Mouse (Mus musculus) testis, postnatal 10 days (tissue): Measurements from ENCODE around the gene Srsf3.

Source experiments
- DNase-seq: peaks from one replicate; pipeline ENCODE4 v3.0.0; 2021; ENCODE audit warnings: low spot score

Srsf3 gene

GRCm38 (mm10) chr17:29044925-29045319 is 12.5 kb downstream of the Srsf3 start:
- no peak for DNase-seq

DNA sequence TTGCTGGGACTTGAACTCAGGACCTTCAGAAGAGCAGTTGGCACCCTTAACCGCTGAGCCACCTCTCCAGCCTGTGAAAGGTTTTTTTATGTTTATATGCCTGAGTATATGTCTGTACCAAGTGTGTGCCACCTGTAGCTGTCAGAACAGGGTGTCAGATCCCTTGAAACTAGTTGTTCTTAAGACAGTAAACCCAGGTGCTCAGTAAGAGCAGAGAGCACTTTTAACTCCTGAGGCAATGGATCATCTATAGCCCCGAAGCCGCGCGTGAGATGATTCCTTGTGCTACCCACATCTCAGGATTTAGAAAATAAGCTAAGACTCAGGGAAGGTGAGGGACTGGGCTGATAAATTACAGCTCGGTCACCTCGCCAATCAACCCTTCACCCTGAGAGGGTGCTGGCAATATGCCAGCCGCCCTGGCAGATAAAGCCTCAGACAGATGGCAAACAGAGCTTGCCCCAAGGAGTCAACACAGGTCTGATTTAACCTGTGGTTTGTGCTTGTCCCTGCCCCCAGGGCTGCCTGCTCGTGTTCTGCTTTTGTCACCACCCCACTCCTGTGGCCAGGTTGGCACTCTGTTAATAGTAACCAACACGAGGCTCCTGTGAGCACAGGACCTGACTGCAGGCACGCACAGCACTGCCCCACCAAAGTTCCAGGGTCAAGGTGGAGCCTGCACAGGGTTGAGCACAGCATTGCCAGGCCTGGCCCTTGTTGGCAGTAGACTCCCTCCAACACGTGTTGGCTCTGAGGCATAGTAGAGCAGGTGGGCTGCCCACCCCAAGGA is 13.5 kb downstream of the Srsf3 start:
- peak; percentile 62 for DNase-seq

DNA sequence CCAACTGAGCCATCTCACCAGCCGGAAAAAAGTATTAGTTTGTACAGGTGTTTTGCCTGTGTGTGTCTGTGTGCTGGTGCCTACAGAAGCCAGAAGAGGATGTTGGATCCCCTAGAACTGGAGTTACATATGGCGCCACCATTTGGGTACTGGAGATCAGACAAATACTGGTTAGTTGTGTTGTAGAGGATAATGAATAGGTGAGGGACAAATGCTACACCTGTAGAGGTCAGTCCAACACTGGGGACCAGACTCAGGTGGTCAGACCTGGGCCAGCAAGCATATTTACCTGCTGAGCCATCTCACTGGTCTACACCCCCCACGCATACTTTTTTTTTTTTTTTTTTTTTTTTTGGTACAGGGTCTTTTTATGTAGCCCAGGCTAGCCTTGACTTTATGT is 14.4 kb downstream of the Srsf3 start:
- no peak for DNase-seq

DNA sequence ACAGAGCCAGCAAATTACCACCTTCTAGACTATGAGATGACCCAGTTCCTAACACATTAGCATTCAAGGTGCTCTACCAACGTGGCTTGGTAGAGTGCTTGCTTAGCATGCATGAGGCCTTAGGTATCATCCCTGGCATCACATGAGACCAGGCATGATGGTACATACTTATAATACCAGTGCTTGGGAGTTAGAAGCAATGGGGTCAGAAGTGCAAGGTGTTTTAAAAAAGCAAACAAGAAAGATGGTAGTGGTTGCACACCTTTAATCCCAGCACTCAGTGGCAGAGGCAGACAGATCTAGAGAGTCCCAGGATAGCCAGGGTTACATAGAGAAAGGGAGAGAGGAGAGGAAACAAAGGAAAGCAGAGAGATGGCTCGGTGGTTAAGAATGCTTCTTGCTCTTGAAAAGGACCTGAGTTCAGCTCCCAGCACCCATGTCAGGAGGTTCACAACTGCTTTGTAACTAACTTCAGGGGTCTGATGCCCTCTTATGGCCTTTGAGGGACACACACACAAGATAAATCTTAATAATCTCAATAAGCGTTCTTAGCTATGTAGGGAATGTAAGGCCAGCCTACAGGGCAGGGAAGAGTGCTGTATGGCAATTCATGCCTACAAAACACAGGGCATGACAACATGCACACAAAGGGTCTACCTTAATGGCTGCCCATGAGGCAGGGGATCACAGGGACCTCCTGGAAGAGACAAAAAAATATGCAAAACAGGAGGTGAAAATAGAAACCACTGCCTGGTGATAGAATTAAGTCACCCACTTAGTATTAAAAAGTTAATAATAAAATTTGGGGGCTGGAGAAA is 15.5 kb downstream of the Srsf3 start:
- no peak for DNase-seq

DNA sequence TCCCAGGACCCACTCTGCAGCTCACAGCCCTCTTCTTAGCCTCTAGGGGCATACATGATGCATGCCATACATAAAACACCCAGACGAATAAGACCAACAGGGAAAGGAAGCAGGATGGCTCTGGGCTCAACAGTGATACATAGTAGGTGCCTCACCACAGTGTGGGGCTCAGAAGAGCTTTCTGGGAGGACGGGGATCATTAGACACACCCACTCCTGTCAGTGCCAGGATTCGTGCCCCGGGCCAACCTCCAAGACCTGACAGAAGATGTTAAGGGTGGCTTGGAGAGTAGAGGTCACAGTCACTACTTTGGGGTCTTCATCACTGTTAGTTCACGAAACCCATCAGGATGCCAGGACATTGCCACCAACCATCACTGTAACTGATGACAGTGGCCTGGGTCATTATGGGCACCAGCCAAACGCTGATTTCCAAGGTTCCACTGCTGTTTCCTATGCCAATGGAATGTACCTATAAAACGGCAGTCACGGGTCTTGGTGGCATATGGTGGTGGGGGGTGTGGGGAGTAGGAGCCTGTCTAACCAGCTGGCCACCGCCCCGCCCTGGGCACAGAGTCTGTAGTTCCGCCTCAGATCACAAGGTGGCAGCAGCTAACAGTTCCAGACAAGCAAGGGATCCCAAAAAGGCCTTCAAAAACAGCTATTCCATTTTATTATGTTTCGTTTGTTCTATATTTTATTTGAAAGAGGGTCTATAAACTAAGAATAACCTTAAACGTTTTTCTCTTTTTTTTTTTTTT is 16.5 kb downstream of the Srsf3 start:
- DNase-seq: peak; percentile 91

DNA sequence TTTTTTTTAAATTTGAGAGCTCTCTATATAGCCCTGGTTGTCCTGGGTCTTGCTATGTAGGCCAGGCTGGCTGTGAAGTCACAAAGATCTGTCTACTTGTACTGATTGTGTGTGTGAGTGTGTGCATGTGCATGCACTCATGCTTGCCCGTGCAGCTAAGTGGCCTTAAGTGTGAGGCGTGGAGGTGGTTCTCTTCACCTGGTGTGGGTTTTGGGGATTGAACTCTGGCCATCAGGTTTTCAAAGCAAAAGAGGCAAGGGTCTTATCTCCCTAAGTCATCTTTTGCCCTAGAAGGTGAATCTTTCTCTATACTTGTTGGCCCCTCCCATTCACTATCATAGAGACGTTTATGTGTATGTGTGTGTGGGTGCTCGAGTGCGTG is 17.1 kb downstream of the Srsf3 start:
- DNase-seq: no peak

GRCm38 (mm10) chr17:29049923-29050322 is 17.5 kb downstream of the Srsf3 start:
- DNase-seq: no peak

GRCm38 (mm10) chr17:29050791-29051190 is 18.4 kb downstream of the Srsf3 start:
- no peak for DNase-seq

GRCm38 (mm10) chr17:29053067-29053466 is 20.6 kb downstream of the Srsf3 start:
- no peak for DNase-seq

- peak; percentile 58 for DNase-seq
Measured at GRCm38 (mm10) chr17:29053841-29054240, 21.4 kb downstream of the Srsf3 start.

- no peak for DNase-seq
Measured at GRCm38 (mm10) chr17:29054429-29054828, 22.0 kb downstream of the Srsf3 start.

DNA sequence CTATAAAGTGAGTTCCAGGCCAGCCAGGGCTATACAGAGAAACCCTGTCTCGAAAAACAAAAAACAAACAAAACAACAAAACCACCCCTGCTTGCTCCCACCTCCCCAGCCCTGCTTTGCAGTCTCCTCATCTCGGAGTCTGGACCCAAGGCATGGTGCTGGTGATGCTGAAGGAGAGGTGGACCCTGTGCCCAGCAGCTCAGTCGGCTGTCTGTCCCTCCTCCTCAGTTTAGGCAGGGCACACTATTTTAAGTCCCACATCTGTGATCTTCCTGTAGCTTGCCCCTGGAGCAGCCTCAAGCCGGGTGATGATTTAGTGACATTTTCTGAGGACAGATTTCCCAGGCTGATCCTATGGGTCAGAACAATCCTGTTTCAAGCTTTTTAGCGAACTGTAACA is 23.2 kb downstream of the Srsf3 start:
- DNase-seq: no peak

DNA sequence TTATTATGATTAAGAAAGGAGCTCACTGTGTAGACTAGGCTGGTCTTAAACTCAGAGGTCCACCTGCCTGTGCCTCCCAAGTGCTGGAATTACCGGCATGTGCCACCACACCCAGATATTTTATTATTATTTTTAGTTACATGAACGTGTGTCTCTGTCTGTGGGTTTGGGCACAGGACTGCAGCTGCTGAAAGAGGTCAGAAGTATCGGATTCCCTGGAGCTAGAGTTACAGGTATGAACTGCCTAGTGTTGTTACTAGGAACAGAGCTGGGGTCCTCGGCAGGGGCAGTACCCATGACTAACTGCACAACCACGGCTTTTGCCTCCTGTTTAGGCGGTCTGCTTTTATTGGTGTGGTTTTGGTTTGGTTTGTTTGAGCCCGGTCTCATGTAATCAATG is 23.8 kb downstream of the Srsf3 start:
- no peak for DNase-seq

- DNase-seq: peak; percentile 57
Measured at GRCm38 (mm10) chr17:29056699-29057151, 24.3 kb downstream of the Srsf3 start.

GRCm38 (mm10) chr17:29057361-29057890 is 25.0 kb downstream of the Srsf3 start:
- DNase-seq: no peak

- no peak for DNase-seq
Measured at GRCm38 (mm10) chr17:29057961-29058360, 25.5 kb downstream of the Srsf3 start.

DNA sequence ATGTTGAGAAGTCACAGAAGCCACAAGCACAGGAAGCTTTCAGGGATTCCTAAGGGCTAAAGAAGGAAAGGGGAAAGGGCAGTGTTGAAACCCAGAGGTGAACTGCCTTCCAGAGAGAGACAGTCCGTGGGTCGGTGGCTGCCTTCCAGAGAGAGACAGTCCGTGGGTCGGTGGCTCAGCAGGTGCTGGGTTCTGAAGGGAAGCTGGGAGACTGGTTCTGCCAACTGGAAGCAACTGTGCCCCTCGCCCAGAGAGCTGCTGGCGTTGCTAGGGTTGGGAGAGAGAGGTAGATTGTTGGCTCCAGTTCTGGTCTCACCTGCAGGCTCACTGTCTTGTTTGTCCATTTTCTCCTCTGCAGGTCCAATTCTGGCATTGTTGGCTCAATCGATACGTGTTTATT is 26.1 kb downstream of the Srsf3 start:
- no peak for DNase-seq

DNA sequence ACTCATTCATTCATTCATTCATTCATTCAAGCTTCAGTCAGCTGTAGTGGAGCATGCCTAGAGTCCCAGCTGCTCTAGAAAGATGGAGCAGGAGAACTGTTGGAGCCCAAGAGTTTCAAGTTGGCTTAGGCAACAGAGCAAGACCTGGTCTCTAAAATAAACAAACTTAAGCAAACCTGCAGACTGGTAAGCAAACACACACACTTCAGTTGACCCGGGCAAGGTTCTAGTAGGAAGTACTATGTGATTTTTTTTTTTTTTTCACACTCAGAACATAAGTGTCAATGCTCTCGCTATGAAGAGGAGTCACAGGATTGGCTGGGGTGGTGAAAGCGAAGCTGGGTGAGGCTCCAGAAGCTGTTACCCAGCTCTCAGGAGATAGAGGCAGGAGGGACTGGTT is 27.2 kb downstream of the Srsf3 start:
- no peak for DNase-seq

DNA sequence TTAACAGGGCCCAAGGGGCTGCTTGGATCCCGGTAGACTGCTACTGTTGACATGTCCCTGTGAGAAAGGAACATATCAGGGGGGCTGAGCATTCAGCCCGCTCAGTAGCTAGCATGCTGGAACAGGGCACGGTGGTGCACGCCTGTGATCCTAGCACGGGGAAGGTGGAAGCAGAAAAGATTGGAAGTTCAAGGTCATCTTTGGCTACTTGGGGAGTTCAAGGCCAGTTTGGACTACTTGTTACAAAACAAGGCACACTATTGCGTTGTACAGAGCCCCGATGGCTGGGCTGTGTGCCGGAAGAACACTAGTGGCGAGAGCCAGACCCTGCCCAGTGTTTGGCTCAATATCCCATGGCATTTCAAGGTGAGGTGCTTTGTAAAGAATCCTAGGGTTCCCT is 28.5 kb downstream of the Srsf3 start:
- DNase-seq: no peak

GRCm38 (mm10) chr17:29062119-29063035 is 29.9 kb downstream of the Srsf3 start:
- DNase-seq: no peak
